Mouse (Mus musculus) midbrain, embryonic 12.5 days (tissue): Measurements from ENCODE around the gene Uqcr11. TPM values are rescaled to one million over a fixed set of nuclear protein-coding genes. Genes with fewer than 3 reads are reported as not detected.

Experiments
- ATAC-seq: fragments of 200-750 bp; cut with Nextera tagmentation; 2 replicates; pipeline ENCODE4 v1.8.0; 2017; ENCODE audit warnings: low read depth, moderate TSS enrichment, moderate library complexity; ENCODE audit not compliant: low FRiP score
- H3K27ac ChIP-seq: fragments of 300-500 bp; sonication (generic); replicated peaks from 2 replicates; pipeline ENCODE4 v1.5.1; 2016; ENCODE audit warnings: mild to moderate bottlenecking
- H3K27me3 ChIP-seq: fragments of 300-500 bp; sonication (generic); 2 replicates; pipeline ENCODE4 v1.6.1; 2016; ENCODE audit warnings: mild to moderate bottlenecking
- H3K36me3 ChIP-seq: fragments of 300-500 bp; sonication (generic); 2 replicates; pipeline ENCODE4 v1.6.1; 2016
- H3K4me1 ChIP-seq: fragments of 300-500 bp; sonication (generic); 2 replicates; pipeline ENCODE4 v1.6.1; 2016
- H3K4me2 ChIP-seq: fragments of 300-500 bp; sonication (generic); replicated peaks from 2 replicates; pipeline ENCODE4 v1.6.1; 2016; ENCODE audit warnings: mild to moderate bottlenecking, moderate library complexity
- H3K4me3 ChIP-seq: fragments of 300-500 bp; sonication (generic); 2 replicates; pipeline ENCODE4 v1.5.1; 2016; ENCODE audit warnings: mild to moderate bottlenecking
- H3K9ac ChIP-seq: fragments of 300-500 bp; sonication (generic); replicated peaks from 2 replicates; pipeline ENCODE4 v1.6.1; 2016; ENCODE audit warnings: mild to moderate bottlenecking, moderate library complexity
- H3K9me3 ChIP-seq: fragments of 300-500 bp; sonication (generic); 2 replicates; pipeline ENCODE4 v1.6.1; 2016; ENCODE audit warnings: mild to moderate bottlenecking
- WGBS: fragments of 180-500 bp; shearing (Covaris S2); methylation state at CpG from one replicate; pipeline ENCODE4 v1.1.7; 2016; 5-methylcytosine and 5-hydroxymethylcytosine counted together
- polyA plus RNA-seq: library from polyadenylated mRNA; unstranded; fragments of >200 nt; fragmentation: Nextera tagmentation; extraction: Ambion mirVana; gene quantifications from 2 replicates; pipeline ENCODE4 v1.2.1, GENCODE M21; 2016

The Uqcr11 gene
- polyA plus RNA-seq, 1 experiment from 2014 or later = 414 TPM

- Histone ChIP-seq H3K36me3 (peaks cover 51% of the 10 kb centered on the region), H3K4me2 (peak overlapping the region; percentile 81), H3K27me3 (no peaks in the 10 kb centered on the region), H3K4me1 (peaks cover 37% of the 10 kb centered on the region), H3K4me3 (peak overlapping the region; percentile 72), H3K9ac (peak overlapping the region; percentile 89), H3K9me3 (no peaks in the 10 kb centered on the region), H3K27ac (peak overlapping the region; percentile 99)
- WGBS = 93% methylated on average over 11 of the region's 11 CpGs
- ATAC-seq = no peak
Measured at GRCm38 (mm10) chr10:80396822-80397523, 9.7 kb downstream of the Uqcr11 start.

GRCm38 (mm10) chr10:80395025-80395627 lies 11.5 kb downstream of the Uqcr11 start:
- H3K4me2 ChIP-seq = no peak overlapping the region
- 96% methylated on average over 35 of the region's 35 CpGs for WGBS
- no peak overlapping the region for H3K27ac ChIP-seq
- H3K36me3 ChIP-seq = peaks cover 63% of the 10 kb centered on the region
- H3K4me1 ChIP-seq = peaks cover 25% of the 10 kb centered on the region
- 0 out of 2 replicates have a peak overlapping the region, but pooled peaks have one; percentile 8 for H3K9ac ChIP-seq
- H3K9me3 ChIP-seq = no peaks in the 10 kb centered on the region
- ATAC-seq = no peak
- no peaks in the 10 kb centered on the region for H3K27me3 ChIP-seq
- H3K4me3 ChIP-seq = no peak overlapping the region

- H3K27me3 ChIP-seq = no peaks in the 10 kb centered on the region
- H3K9me3 ChIP-seq = no peaks in the 10 kb centered on the region
- no peak overlapping the region for H3K4me3 ChIP-seq
- no peak overlapping the region for H3K4me2 ChIP-seq
- no peak overlapping the region for H3K9ac ChIP-seq
- 92% methylated on average over 5 of the region's 5 CpGs for WGBS
- peaks cover 28% of the 10 kb centered on the region for H3K4me1 ChIP-seq
- H3K36me3 ChIP-seq = peaks cover 66% of the 10 kb centered on the region
- ATAC-seq = no peak
- H3K27ac ChIP-seq = no peak overlapping the region
Measured at GRCm38 (mm10) chr10:80392687-80393086, 13.9 kb downstream of the Uqcr11 start.

- Histone ChIP-seq H3K9ac (no peak overlapping the region), H3K9me3 (no peaks in the 10 kb centered on the region), H3K27ac (no peak overlapping the region), H3K36me3 (peaks cover 58% of the 10 kb centered on the region), H3K4me3 (no peak overlapping the region), H3K27me3 (no peaks in the 10 kb centered on the region), H3K4me2 (no peak overlapping the region), H3K4me1 (peaks cover 13% of the 10 kb centered on the region)
- WGBS = 86% methylated on average over 9 of the region's 9 CpGs
- no peak for ATAC-seq
Measured at GRCm38 (mm10) chr10:80390697-80391096, 15.9 kb downstream of the Uqcr11 start.

- ATAC-seq = no peak
Measured at GRCm38 (mm10) chr10:80389185-80389708, 17.4 kb downstream of the Uqcr11 start.

GRCm38 (mm10) chr10:80388731-80389130 lies 17.9 kb downstream of the Uqcr11 start:
- no peak overlapping the region for H3K4me2 ChIP-seq
- H3K27me3 ChIP-seq = no peaks in the 10 kb centered on the region
- peaks cover 30% of the 10 kb centered on the region for H3K4me1 ChIP-seq
- WGBS = 32% methylated on average over 2 of the region's 2 CpGs
- H3K9ac ChIP-seq = no peak overlapping the region
- ATAC-seq = no peak
- H3K27ac ChIP-seq = no peak overlapping the region
- 0 out of 2 replicates have a peak overlapping the region, but pooled peaks have one; percentile 99 for H3K4me3 ChIP-seq
- H3K9me3 ChIP-seq = no peaks in the 10 kb centered on the region
- peaks cover 53% of the 10 kb centered on the region for H3K36me3 ChIP-seq

More at GRCm38 (mm10) chr10:80389185-80389708, 17.4 kb downstream of the Uqcr11 start:
- H3K4me1 ChIP-seq = peaks cover 26% of the 10 kb centered on the region
- H3K27me3 ChIP-seq = no peaks in the 10 kb centered on the region
- H3K27ac ChIP-seq = no peak overlapping the region
- WGBS = 71% methylated on average over 4 of the region's 4 CpGs
- peaks cover 53% of the 10 kb centered on the region for H3K36me3 ChIP-seq
- H3K4me2 ChIP-seq = no peak overlapping the region
- no peaks in the 10 kb centered on the region for H3K9me3 ChIP-seq
- H3K4me3 ChIP-seq = no peak overlapping the region
- H3K9ac ChIP-seq = no peak overlapping the region

- H3K4me2 ChIP-seq = peak within 1 kb of the TSS; percentile 91
- peaks cover 53% of the 10 kb centered on the region for H3K36me3 ChIP-seq
- H3K4me1 ChIP-seq = peaks cover 41% of the 10 kb centered on the region
- H3K4me3 ChIP-seq = peak within 1 kb of the TSS; percentile 99
- H3K9me3 ChIP-seq = no peaks in the 10 kb centered on the region
- H3K9ac ChIP-seq = peak within 1 kb of the TSS; percentile 100
- WGBS = 2% methylated on average over 10 of the region's 61 CpGs
- ATAC-seq = peak; percentile 13
- H3K27ac ChIP-seq = peak within 1 kb of the TSS; percentile 98
- H3K27me3 ChIP-seq = no peaks in the 10 kb centered on the region
Measured at GRCm38 (mm10) chr10:80387522-80387959, 19.1 kb downstream of the Uqcr11 start, which contains the start of gene Mex3d. TSS of gene Mex3d (minus strand) at chr10:80387659.

GRCm38 (mm10) chr10:80386735-80387471 lies 19.7 kb downstream of the Uqcr11 start:
- ATAC-seq = no peak
- under 1% methylated on average over 61 of the region's 94 CpGs for WGBS

GRCm38 (mm10) chr10:80385811-80386734 lies 20.6 kb downstream of the Uqcr11 start:
- Histone ChIP-seq H3K4me3 (peak overlapping the region; percentile 99), H3K27me3 (no peaks in the 10 kb centered on the region), H3K36me3 (peaks cover 53% of the 10 kb centered on the region), H3K9me3 (no peaks in the 10 kb centered on the region), H3K4me2 (peak overlapping the region; percentile 91), H3K27ac (peak overlapping the region; percentile 98), H3K9ac (peak overlapping the region; percentile 100), H3K4me1 (peaks cover 46% of the 10 kb centered on the region)
- ATAC-seq = peak; percentile 86
- WGBS = under 1% methylated on average over 34 of the region's 34 CpGs

More at GRCm38 (mm10) chr10:80386735-80387471, 19.7 kb downstream of the Uqcr11 start:
- peak overlapping the region; percentile 98 for H3K27ac ChIP-seq
- no peaks in the 10 kb centered on the region for H3K9me3 ChIP-seq
- H3K4me1 ChIP-seq = peaks cover 41% of the 10 kb centered on the region
- H3K4me3 ChIP-seq = peak overlapping the region; percentile 99
- H3K36me3 ChIP-seq = peaks cover 53% of the 10 kb centered on the region
- H3K9ac ChIP-seq = peak overlapping the region; percentile 100
- peak overlapping the region; percentile 91 for H3K4me2 ChIP-seq
- H3K27me3 ChIP-seq = no peaks in the 10 kb centered on the region

GRCm38 (mm10) chr10:80385310-80385709 lies 21.3 kb downstream of the Uqcr11 start:
- H3K9ac ChIP-seq = peak overlapping the region; percentile 100
- H3K27me3 ChIP-seq = no peaks in the 10 kb centered on the region
- no peaks in the 10 kb centered on the region for H3K9me3 ChIP-seq
- WGBS = 11% methylated on average over 7 of the region's 7 CpGs
- peak overlapping the region; percentile 91 for H3K4me2 ChIP-seq
- peak overlapping the region; percentile 99 for H3K4me3 ChIP-seq
- peaks cover 52% of the 10 kb centered on the region for H3K36me3 ChIP-seq
- ATAC-seq = peak; percentile 24
- peak overlapping the region; percentile 98 for H3K27ac ChIP-seq
- peaks cover 51% of the 10 kb centered on the region for H3K4me1 ChIP-seq

GRCm38 (mm10) chr10:80384709-80385108 lies 21.9 kb downstream of the Uqcr11 start:
- H3K4me1 ChIP-seq = peaks cover 51% of the 10 kb centered on the region
- H3K9me3 ChIP-seq = no peaks in the 10 kb centered on the region
- H3K36me3 ChIP-seq = peaks cover 52% of the 10 kb centered on the region
- WGBS = 73% methylated on average over 7 of the region's 7 CpGs
- H3K4me2 ChIP-seq = peak overlapping the region; percentile 91
- ATAC-seq = no peak
- H3K27ac ChIP-seq = peak overlapping the region; percentile 98
- peak overlapping the region; percentile 99 for H3K4me3 ChIP-seq
- peak overlapping the region; percentile 100 for H3K9ac ChIP-seq
- H3K27me3 ChIP-seq = no peaks in the 10 kb centered on the region
